Mouse (Mus musculus): Measurements from ENCODE around the gene Hspa4. TPM values are rescaled to one million over a fixed set of nuclear protein-coding genes. Genes with fewer than 3 reads are reported as not detected.
A peak's percentile ranks its signal among the peaks of the same experiment; 100 is the strongest.
"Not testable (repeated sequence)": the region's sequence is repeated elsewhere in the genome, so short reads cannot be mapped to it uniquely, and the experiment has no call there.

Gene Hspa4
- 41.0 and 41.5 TPM in 2 replicates for polyA plus RNA-seq (2015; fragmentation: Nextera tagmentation; extraction: Ambion mirVana)

DNA sequence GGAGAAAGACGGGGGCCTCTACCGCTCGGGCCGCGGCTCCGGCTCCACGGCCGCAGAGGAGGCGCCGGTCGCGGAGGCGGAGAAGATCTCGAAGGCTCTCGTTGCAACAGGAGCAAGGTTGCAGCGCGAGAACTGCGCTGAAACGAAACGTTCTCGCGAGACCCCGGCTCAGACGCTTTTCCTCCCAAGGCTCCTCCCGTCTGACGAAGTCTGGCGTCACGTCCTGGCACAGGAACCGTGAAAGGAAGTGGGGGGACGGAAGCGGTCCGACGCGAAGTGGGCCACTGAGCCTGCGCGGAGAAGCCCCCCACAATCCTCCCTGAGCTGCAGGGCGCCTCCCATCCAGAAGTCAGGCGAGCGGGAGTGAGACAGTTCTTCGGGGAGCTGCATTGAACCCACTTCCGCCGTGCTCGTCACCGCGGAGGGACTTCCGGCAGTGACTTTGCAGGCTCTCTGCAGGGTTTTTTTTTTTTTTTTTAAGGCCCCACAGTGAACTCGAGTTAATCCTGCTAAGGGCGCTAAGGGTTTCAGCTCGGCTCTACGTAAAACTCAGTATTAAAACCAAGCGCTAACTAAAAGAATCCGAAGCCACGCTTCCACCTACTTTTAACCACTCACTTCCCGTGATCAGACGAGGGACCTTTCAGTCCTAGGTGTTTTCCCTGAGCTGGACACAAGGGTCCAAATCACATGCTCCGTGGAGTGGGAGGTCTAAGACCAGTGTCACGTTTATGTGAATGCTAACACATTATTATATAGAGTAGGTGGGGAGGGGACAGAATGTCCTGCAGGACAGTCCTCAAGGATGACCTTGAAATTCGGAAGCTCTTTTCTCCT is at the start of gene Hspa4:
Gene Hspa4, minus strand, starts transcription at position 128 of the 837 bp plus-strand sequence.
- peak within 1 kb of the TSS; percentile 92 for H3K4me2 ChIP-seq (ENCODE audit: low read length)
- H3K4me3 ChIP-seq (ENCODE audit: low read length): peak within 1 kb of the TSS; percentile 89
- H3K4me1 ChIP-seq (ENCODE audit: control insufficient read depth, insufficient read depth, low read depth, low read length): peaks cover 31% of the 10 kb centered on the region
- H3K27me3 ChIP-seq (replicated peaks; ENCODE audit: control insufficient read depth, insufficient read depth, low read length): no peaks in the 10 kb centered on the region
- peak within 1 kb of the TSS; percentile 95 for H3K9ac ChIP-seq (ENCODE audit: low read depth, low read length)
- ATAC-seq: peak; percentile 98
- no peaks in the 10 kb centered on the region for H3K9me3 ChIP-seq (ENCODE audit: control insufficient read depth, low read length)
- H3K36me3 ChIP-seq (ENCODE audit: control insufficient read depth, insufficient read depth, low read length): no peaks in the 10 kb centered on the region
- H3K27ac ChIP-seq (ENCODE audit: low read depth, low read length): peak within 1 kb of the TSS; percentile 94
- under 1% methylated on average over 58 of the region's 58 CpGs for WGBS

DNA sequence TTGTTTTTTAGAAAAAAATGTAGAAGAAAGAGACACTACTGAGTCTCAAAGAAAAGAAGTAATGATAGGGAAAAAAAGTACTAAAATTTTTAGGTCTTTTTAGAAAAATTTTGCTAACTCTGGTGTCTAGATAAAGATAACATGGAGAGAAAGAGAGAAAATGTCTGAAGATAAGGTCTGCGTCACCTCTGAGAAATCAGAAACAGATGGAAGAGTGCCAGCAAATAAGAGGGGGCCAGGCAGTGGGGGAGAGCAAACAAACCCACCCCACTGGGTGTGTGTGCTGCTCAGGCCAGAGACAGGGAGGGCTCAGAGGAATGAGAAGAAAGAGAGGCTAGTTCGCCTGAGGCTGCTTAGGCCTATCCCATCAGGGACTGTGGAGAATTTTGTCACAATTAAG is 45.5 kb upstream of the Hspa4 start:
- H3K36me3 ChIP-seq (ENCODE audit: control insufficient read depth, insufficient read depth, low read length): no peaks in the 10 kb centered on the region
- H3K27me3 ChIP-seq (replicated peaks; ENCODE audit: control insufficient read depth, insufficient read depth, low read length): no peaks in the 10 kb centered on the region
- no peak overlapping the region for H3K4me3 ChIP-seq (ENCODE audit: low read length)
- no peak for ATAC-seq
- H3K4me1 ChIP-seq (ENCODE audit: control insufficient read depth, insufficient read depth, low read depth, low read length): peaks cover 2% of the 10 kb centered on the region; the same call in 1 of the 2 replicates
- no peak overlapping the region for H3K27ac ChIP-seq (ENCODE audit: low read depth, low read length)
- H3K9me3 ChIP-seq (ENCODE audit: control insufficient read depth, low read length): no peaks in the 10 kb centered on the region
- no peak overlapping the region for H3K4me2 ChIP-seq (ENCODE audit: low read length)
- no peak overlapping the region for H3K9ac ChIP-seq (ENCODE audit: low read depth, low read length)
- 59% methylated on average over 2 of the region's 2 CpGs for WGBS

DNA sequence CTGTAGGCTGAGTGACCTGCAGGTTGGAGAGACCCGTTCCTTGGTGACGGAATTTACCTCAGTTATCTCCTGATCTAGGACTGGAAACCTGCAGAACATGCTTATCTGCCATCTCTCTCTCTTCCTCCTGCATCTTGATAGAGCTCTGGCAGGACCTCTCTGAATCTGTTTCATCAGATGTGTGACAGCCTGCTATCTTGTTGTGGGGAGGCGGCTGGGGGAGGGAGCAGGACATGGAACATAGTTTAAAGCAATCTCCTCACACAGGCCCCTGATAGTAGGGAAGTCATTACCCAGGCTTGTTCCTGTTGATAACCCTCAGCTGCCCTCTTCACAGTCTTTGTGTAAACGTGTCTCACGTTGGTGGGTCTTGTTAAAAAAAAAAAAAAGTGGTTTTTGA is 45.1 kb upstream of the Hspa4 start:
- Histone ChIP-seq H3K27me3 (replicated peaks; ENCODE audit: control insufficient read depth, insufficient read depth, low read length) (no peaks in the 10 kb centered on the region), H3K4me2 (ENCODE audit: low read length) (no peak overlapping the region), H3K4me3 (ENCODE audit: low read length) (no peak overlapping the region), H3K27ac (ENCODE audit: low read depth, low read length) (no peak overlapping the region), H3K36me3 (ENCODE audit: control insufficient read depth, insufficient read depth, low read length) (no peaks in the 10 kb centered on the region), H3K9ac (ENCODE audit: low read depth, low read length) (no peak overlapping the region), H3K4me1 (ENCODE audit: control insufficient read depth, insufficient read depth, low read depth, low read length) (peaks cover 2% of the 10 kb centered on the region; the same call in 1 of the 2 replicates), H3K9me3 (ENCODE audit: control insufficient read depth, low read length) (no peaks in the 10 kb centered on the region)
- ATAC-seq: no peak
- 36% methylated on average over 5 of the region's 5 CpGs for WGBS

DNA sequence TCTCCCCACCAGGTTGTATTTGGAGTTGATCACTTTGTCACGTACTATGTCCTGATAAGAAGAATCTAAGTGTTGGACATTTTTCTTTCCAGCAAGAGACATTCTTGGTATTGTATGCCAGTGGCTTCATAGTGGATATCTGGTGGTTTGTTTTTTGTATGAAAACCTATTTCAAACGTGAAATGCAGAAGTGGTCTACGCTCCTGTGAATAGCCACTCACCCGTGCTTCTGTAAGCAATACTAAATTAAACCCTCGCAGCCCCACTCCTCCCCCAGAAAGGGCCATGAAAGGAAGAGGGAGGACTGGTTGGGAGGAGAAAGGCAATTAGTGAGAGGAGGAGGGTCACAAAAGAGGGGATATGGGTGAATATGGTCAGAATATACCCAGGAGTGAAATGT is 42.5 kb upstream of the Hspa4 start:
- Histone ChIP-seq H3K4me3 (ENCODE audit: low read length) (no peak overlapping the region), H3K27me3 (replicated peaks; ENCODE audit: control insufficient read depth, insufficient read depth, low read length) (no peaks in the 10 kb centered on the region), H3K36me3 (ENCODE audit: control insufficient read depth, insufficient read depth, low read length) (no peaks in the 10 kb centered on the region), H3K9ac (ENCODE audit: low read depth, low read length) (no peak overlapping the region), H3K27ac (ENCODE audit: low read depth, low read length) (no peak overlapping the region), H3K9me3 (ENCODE audit: control insufficient read depth, low read length) (no peaks in the 10 kb centered on the region), H3K4me1 (ENCODE audit: control insufficient read depth, insufficient read depth, low read depth, low read length) (no peaks in the 10 kb centered on the region), H3K4me2 (ENCODE audit: low read length) (no peak overlapping the region)
- ATAC-seq: no peak
- WGBS: 74% methylated on average over 5 of the region's 5 CpGs

DNA sequence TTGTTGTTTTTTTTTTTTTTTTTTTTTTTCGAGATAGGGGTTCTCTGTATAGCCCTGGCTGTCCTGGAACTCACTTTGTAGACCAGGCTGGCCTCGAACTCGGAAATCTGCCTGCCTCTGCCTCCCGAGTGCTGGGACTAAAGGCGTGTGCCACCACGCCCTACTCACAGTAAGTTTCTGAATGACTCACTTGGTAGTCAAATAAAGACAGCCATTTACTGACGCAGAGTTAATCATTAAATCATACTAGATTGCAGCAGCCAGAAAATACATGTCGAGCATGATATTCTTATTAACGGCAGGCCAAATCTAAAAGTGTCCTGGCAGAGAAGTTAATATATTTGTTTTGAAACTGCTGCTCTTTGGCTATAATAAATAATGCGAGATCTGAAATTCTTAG is 40.8 kb upstream of the Hspa4 start:
- not testable (repeated sequence) for H3K27me3 ChIP-seq (replicated peaks; ENCODE audit: control insufficient read depth, insufficient read depth, low read length); H3K4me1 ChIP-seq (ENCODE audit: control insufficient read depth, insufficient read depth, low read depth, low read length); H3K4me2 ChIP-seq (ENCODE audit: low read length); H3K27ac ChIP-seq (ENCODE audit: low read depth, low read length); H3K9ac ChIP-seq (ENCODE audit: low read depth, low read length); H3K36me3 ChIP-seq (ENCODE audit: control insufficient read depth, insufficient read depth, low read length); H3K4me3 ChIP-seq (ENCODE audit: low read length); H3K9me3 ChIP-seq (ENCODE audit: control insufficient read depth, low read length); ATAC-seq
- 93% methylated on average over 10 of the region's 10 CpGs for WGBS

DNA sequence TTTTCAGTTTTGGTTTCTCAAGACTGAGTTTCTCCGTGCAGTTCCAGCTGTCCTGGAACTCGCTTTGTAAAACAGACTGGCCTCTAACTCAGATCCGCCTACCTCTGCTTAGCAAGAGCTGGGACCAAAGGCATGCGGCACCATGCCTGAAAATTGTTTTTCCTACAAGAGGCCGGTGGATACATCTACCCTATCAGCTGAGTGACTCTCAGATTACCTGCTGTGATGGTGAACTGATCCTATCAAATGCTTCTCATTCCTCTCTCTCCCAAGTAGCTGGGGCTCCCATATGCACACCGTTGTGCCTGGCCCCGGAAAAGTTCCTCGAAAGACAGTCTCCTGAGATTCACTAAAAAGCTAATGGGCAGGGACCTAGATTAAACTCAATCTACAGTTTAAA is 37.4 kb upstream of the Hspa4 start:
- no peaks in the 10 kb centered on the region for H3K27me3 ChIP-seq (replicated peaks; ENCODE audit: control insufficient read depth, insufficient read depth, low read length)
- H3K4me3 ChIP-seq (ENCODE audit: low read length): no peak overlapping the region
- H3K36me3 ChIP-seq (ENCODE audit: control insufficient read depth, insufficient read depth, low read length): no peaks in the 10 kb centered on the region
- H3K4me1 ChIP-seq (ENCODE audit: control insufficient read depth, insufficient read depth, low read depth, low read length): no peaks in the 10 kb centered on the region
- H3K9me3 ChIP-seq (ENCODE audit: control insufficient read depth, low read length): no peaks in the 10 kb centered on the region
- no peak overlapping the region for H3K9ac ChIP-seq (ENCODE audit: low read depth, low read length)
- 65% methylated on average over 8 of the region's 8 CpGs for WGBS
- ATAC-seq: no peak
- H3K4me2 ChIP-seq (ENCODE audit: low read length): no peak overlapping the region
- no peak overlapping the region for H3K27ac ChIP-seq (ENCODE audit: low read depth, low read length)

DNA sequence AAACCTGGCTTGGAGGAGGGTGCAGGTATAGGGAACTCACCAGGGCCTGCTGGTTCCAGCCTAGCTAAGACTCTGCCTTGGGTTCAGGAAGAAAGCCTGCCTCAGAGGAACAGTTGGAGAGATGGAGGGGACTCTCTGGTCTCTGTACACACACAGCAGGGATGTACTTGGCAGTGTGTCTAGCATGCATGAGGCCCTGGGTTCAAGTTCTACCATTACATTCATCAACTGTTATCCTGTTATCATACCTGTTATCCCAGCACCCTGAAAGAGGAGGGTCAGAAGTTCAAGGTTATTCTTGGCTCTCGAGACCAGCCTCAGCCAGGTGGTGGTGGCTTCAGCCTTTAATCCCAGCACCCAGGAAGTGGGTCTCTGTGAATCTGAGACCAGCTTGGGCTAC is 36.7 kb upstream of the Hspa4 start:
- WGBS: 79% methylated on average over 1 of the region's 1 CpGs

DNA sequence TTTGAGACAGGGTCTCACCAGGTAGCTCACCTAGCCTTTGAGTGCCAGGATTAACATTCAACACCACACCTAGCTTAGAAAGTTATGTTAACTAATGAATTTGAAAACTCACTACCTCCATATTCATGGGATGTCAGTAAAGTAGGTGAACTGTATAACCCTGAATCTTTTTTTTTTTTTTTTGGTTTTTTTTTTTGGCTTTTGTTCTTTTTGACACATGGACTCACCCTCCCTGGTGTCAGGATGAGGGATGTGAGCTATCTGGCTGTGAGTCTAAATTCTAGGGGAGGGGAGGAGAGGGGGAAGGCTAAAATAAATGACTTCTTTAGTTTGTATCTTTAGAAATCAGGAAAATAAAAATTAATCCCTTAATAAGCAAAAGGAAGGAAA is 35.9 kb upstream of the Hspa4 start:
- ATAC-seq: no peak
- Histone ChIP-seq H3K4me1 (ENCODE audit: control insufficient read depth, insufficient read depth, low read depth, low read length) (no peaks in the 10 kb centered on the region), H3K4me3 (ENCODE audit: low read length) (no peak overlapping the region), H3K4me2 (ENCODE audit: low read length) (no peak overlapping the region), H3K9ac (ENCODE audit: low read depth, low read length) (no peak overlapping the region), H3K27me3 (replicated peaks; ENCODE audit: control insufficient read depth, insufficient read depth, low read length) (no peaks in the 10 kb centered on the region), H3K27ac (ENCODE audit: low read depth, low read length) (no peak overlapping the region), H3K36me3 (ENCODE audit: control insufficient read depth, insufficient read depth, low read length) (peaks cover 9% of the 10 kb centered on the region; the same call in 1 of the 2 replicates), H3K9me3 (ENCODE audit: control insufficient read depth, low read length) (no peaks in the 10 kb centered on the region)

More for the DNA sequence above, 36.7 kb upstream of the Hspa4 start:
- Histone ChIP-seq H3K4me1 (ENCODE audit: control insufficient read depth, insufficient read depth, low read depth, low read length) (no peaks in the 10 kb centered on the region), H3K27me3 (replicated peaks; ENCODE audit: control insufficient read depth, insufficient read depth, low read length) (no peaks in the 10 kb centered on the region), H3K9me3 (ENCODE audit: control insufficient read depth, low read length) (no peaks in the 10 kb centered on the region), H3K36me3 (ENCODE audit: control insufficient read depth, insufficient read depth, low read length) (peaks cover 4% of the 10 kb centered on the region; the same call in 1 of the 2 replicates), H3K27ac (ENCODE audit: low read depth, low read length) (no peak overlapping the region), H3K4me3 (ENCODE audit: low read length) (no peak overlapping the region), H3K4me2 (ENCODE audit: low read length) (no peak overlapping the region), H3K9ac (ENCODE audit: low read depth, low read length) (no peak overlapping the region)
- ATAC-seq: no peak

DNA sequence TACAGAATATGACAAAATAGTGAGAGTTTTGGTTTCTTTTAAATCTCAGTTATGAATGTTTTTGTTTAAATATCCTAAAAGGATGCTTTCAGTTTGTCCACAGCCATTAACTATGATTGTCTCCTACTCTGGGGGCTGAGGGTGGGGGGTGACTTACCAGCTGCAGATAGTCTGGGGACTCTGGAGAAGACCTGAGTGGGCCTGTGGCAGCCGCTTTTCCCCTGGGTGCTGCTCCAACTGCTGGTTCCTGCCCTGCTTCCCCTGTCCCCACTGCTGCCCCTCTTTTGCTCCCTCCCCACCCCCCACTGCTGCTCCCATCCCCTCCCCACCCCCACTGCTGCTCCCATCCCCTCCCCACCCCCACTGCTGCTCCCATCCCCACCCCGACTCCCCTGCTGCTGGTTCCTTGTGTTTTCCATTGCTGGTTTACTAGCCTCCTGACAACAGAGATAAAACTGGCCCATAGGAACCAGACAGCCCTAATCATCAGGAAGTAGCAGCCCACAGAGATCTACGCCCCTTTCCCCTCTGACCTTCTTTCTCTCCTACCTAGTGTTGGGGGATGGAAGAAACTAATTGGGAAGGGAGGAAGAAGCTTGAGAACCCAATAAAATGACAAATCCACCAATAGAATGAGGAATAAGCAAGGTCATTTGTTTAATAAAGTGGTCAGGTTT is 35.4 kb upstream of the Hspa4 start:
- Histone ChIP-seq H3K36me3 (ENCODE audit: control insufficient read depth, insufficient read depth, low read length) (peaks cover 9% of the 10 kb centered on the region; the same call in 1 of the 2 replicates), H3K4me1 (ENCODE audit: control insufficient read depth, insufficient read depth, low read depth, low read length) (no peaks in the 10 kb centered on the region), H3K9ac (ENCODE audit: low read depth, low read length) (no peak overlapping the region), H3K4me2 (ENCODE audit: low read length) (no peak overlapping the region), H3K9me3 (ENCODE audit: control insufficient read depth, low read length) (no peaks in the 10 kb centered on the region), H3K27me3 (replicated peaks; ENCODE audit: control insufficient read depth, insufficient read depth, low read length) (no peaks in the 10 kb centered on the region), H3K4me3 (ENCODE audit: low read length) (no peak overlapping the region), H3K27ac (ENCODE audit: low read depth, low read length) (no peak overlapping the region)
- no peak for ATAC-seq
- WGBS: 32% methylated on average over 3 of the region's 3 CpGs

All from hindbrain, embryonic 16.5 days (tissue).